Mouse (Mus musculus): ENCODE results near the gene Id3. TPM values are rescaled to one million over a fixed set of nuclear protein-coding genes. Genes with fewer than 3 reads are reported as not detected.
A peak's percentile ranks its signal among the peaks of the same experiment; 100 is the strongest.
"Not testable (repeated sequence)": the region's sequence is repeated elsewhere in the genome, so short reads cannot be mapped to it uniquely, and the experiment has no call there.

Id3 gene
- 108 and 140 TPM in 2 replicates for polyA plus RNA-seq (2014; fragmentation: Nextera tagmentation; extraction: Ambion mirVana)

DNA sequence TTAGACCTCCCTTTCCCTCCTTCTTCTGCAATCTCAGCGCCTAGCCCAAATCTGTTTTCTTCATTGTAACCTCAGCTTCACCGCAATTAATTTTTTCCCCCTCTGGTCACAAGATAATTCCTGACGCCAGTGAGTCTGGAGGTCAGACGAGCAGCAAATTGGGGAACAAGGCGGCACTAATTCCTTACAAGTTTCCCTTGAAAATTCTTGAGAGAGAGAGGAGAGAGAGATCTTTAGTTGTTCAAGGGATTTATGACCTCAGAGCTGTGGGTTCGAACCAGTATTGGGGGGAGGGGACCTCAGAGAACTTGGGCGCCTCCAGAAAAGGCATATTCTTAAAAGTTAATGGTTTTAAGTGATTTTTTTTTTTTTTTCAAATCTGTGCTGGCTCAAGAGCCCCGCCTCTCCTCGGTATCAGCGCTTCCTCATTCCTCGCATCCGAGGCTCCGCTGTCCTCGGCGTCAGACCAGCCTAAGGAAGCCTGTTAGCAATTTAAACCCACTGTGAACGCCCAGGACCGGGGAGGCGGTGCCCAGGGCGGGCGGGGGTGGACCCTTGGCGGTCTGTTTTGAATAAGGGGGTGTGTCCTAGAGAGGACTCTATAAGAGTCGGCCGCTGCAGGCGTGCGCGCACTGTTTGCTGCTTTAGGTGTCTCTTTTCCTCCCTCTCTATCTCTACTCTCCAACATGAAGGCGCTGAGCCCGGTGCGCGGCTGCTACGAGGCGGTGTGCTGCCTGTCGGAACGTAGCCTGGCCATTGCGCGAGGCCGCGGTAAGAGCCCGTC, at the start of gene Id3:
TSS of gene Id3 (plus strand) at position 305 of the 784 bp plus-strand sequence.
- H3K9ac ChIP-seq (replicated peaks; ENCODE audit: low read length): peak within 1 kb of the TSS; percentile 60
- WGBS: under 1% methylated on average over 39 of the region's 39 CpGs
- H3K27ac ChIP-seq (replicated peaks; ENCODE audit: low read depth, low read length): peak within 1 kb of the TSS; percentile 66
- H3K27me3 ChIP-seq (ENCODE audit: control insufficient read depth, insufficient read depth, low read length): peaks cover 18% of the 10 kb centered on the region
- peak within 1 kb of the TSS; percentile 51 for H3K4me3 ChIP-seq (replicated peaks; ENCODE audit: low read depth, low read length)
- peak; percentile 90 for DNase-seq
- no peaks in the 10 kb centered on the region for H3K9me3 ChIP-seq (ENCODE audit: control insufficient read depth, low read length)
- no peaks in the 10 kb centered on the region for H3K36me3 ChIP-seq (ENCODE audit: control insufficient read depth, insufficient read depth, low read length)
- H3K4me1 ChIP-seq (ENCODE audit: control insufficient read depth, insufficient read depth, low read length): peaks cover 49% of the 10 kb centered on the region
- peak within 1 kb of the TSS; percentile 86 for H3K4me2 ChIP-seq (ENCODE audit: low read length)
- peak; percentile 85 for ATAC-seq (ENCODE audit: low FRiP score, low TSS enrichment)

DNA sequence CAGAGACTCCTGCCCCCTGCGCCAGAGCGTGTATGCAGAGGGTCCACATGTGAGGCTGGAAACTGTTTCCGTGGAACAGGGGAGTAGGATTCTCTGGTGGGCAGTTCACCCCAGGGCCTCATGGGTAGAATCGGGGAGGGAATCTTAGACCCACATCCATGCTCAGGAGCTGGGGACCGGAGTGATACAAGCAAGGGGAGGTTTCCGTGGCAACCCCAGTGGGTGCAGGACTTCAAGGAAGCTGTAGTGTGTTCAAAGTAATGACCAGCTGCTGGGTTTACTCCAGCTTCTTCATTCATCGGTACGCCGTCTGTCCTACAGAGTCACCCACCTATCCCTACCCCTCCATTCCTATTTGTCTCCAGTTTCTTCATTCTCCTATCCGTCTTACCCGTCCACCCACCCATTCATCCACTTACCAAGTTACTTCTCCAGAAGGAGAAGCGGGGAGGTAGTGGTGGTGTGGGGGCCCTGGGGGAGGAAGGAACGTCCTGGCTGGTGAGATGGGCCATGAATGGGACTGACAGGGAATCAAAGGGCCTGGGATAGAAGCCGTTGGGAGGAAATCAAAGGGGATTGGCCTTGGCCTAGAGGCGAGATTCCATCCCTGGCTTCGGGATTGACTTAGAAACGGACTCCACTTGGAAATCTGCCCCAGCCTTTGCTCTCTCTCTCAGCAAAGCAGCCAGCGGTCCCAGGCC, 48.6 kb upstream of the Id3 start:
- WGBS: 62% methylated on average over 18 of the region's 18 CpGs
- ATAC-seq (ENCODE audit: low FRiP score, low TSS enrichment) (no peak), DNase-seq (peak; percentile 47)
- H3K27ac ChIP-seq (replicated peaks; ENCODE audit: low read depth, low read length): no peak overlapping the region
- H3K9ac ChIP-seq (replicated peaks; ENCODE audit: low read length): no peak overlapping the region
- H3K27me3 ChIP-seq (ENCODE audit: control insufficient read depth, insufficient read depth, low read length): no peaks in the 10 kb centered on the region
- H3K9me3 ChIP-seq (ENCODE audit: control insufficient read depth, low read length): no peaks in the 10 kb centered on the region
- H3K4me3 ChIP-seq (replicated peaks; ENCODE audit: low read depth, low read length): no peak overlapping the region
- no peaks in the 10 kb centered on the region for H3K36me3 ChIP-seq (ENCODE audit: control insufficient read depth, insufficient read depth, low read length)
- H3K4me2 ChIP-seq (ENCODE audit: low read length): no peak overlapping the region
- no peaks in the 10 kb centered on the region for H3K4me1 ChIP-seq (ENCODE audit: control insufficient read depth, insufficient read depth, low read length)

DNA sequence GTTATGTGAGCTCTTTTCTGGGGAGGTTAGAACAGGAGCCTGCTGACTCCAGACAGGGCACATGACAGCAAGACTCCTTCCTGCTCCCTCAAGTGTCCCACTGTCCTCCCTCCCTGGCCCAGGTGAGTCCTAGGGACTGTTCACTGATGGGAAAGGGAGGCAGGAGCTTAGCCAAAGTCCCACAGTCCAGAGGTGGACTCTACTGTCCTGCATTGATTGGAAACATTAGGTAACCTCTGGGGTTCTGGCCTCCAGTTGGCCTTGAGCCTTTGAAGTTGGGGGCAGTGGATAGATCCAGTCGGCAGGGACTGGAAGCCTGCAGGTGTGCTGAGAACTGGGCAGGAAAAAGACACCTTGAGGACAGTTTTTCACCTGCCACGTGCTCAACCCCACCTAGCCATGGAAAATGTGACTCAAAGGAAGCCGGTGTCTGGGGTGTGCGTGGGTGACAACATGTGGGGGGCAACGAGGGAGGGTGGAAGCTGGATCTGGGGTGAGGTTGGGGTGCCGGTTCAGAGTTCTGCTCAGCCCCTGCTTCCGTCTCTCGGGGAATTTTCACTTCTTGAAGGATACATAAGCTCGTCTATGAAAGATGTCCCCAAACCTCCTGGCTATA, 47.7 kb upstream of the Id3 start:
- no peaks in the 10 kb centered on the region for H3K27me3 ChIP-seq (ENCODE audit: control insufficient read depth, insufficient read depth, low read length)
- H3K9ac ChIP-seq (replicated peaks; ENCODE audit: low read length): no peak overlapping the region
- no peak overlapping the region for H3K4me3 ChIP-seq (replicated peaks; ENCODE audit: low read depth, low read length)
- H3K4me2 ChIP-seq (ENCODE audit: low read length): no peak overlapping the region
- H3K36me3 ChIP-seq (ENCODE audit: control insufficient read depth, insufficient read depth, low read length): no peaks in the 10 kb centered on the region
- H3K27ac ChIP-seq (replicated peaks; ENCODE audit: low read depth, low read length): no peak overlapping the region
- H3K4me1 ChIP-seq (ENCODE audit: control insufficient read depth, insufficient read depth, low read length): no peaks in the 10 kb centered on the region
- no peak for ATAC-seq (ENCODE audit: low FRiP score, low TSS enrichment)
- 86% methylated on average over 9 of the region's 9 CpGs for WGBS
- no peaks in the 10 kb centered on the region for H3K9me3 ChIP-seq (ENCODE audit: control insufficient read depth, low read length)
- no peak for DNase-seq

DNA sequence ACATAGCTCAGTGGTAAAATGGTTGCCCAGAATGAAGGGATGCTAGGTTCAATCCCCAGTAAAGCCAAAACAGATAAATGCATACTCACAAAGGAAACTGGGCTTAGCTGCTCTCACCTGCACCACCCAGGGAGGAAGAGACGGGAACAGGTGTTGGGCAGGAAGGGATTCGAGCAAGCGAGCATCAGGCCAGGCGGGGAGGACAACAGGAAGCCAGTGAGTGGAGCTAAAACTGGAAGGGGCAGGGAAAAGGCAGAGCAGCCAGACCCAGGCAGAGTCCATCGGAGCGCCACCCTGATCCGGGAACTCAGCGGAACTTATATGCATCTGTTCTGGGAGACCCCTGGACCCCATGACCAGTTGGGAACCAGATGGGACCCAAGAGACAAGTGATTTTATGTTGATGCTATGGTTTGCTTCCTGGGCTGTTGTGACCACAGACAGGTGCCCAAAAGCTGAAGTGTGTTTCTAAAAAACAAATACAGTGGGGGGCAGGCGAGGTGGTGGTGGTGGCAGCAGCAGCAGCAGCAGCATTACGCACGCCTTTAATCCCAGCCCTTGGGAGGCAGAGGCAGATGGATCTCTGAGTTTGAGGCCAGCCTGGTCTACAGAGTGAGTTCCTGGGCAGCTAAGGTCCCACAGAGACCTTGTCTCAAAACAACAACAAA, 46.7 kb upstream of the Id3 start:
- ATAC-seq (ENCODE audit: low FRiP score, low TSS enrichment): no peak
- Histone ChIP-seq H3K9me3 (ENCODE audit: control insufficient read depth, low read length) (no peaks in the 10 kb centered on the region), H3K4me1 (ENCODE audit: control insufficient read depth, insufficient read depth, low read length) (no peaks in the 10 kb centered on the region), H3K4me3 (replicated peaks; ENCODE audit: low read depth, low read length) (no peak overlapping the region), H3K9ac (replicated peaks; ENCODE audit: low read length) (no peak overlapping the region), H3K27ac (replicated peaks; ENCODE audit: low read depth, low read length) (no peak overlapping the region), H3K36me3 (ENCODE audit: control insufficient read depth, insufficient read depth, low read length) (no peaks in the 10 kb centered on the region), H3K27me3 (ENCODE audit: control insufficient read depth, insufficient read depth, low read length) (no peaks in the 10 kb centered on the region), H3K4me2 (ENCODE audit: low read length) (no peak overlapping the region)
- 76% methylated on average over 11 of the region's 11 CpGs for WGBS
- no peak for DNase-seq

DNA sequence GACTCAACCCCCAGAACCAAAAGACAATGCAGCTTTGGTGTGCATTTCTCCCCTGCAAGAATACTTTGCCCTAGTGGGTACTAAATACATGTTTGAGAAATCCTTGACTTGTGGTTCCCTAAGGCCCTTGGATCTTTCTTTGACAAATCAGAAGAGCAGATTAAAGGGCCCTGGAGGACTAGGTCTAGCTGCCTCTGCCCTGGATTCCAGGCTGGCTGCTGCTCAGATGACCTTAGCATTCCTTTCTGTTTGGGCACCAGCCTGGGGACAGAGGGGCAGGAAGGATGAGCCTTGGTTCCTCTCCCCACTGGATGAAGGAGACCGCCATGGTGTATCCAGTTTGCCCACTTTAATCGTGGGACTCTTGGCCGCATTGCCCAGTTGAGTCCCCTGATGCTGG, 44.9 kb upstream of the Id3 start:
- Histone ChIP-seq H3K36me3 (ENCODE audit: control insufficient read depth, insufficient read depth, low read length) (no peaks in the 10 kb centered on the region), H3K4me2 (ENCODE audit: low read length) (no peak overlapping the region), H3K9ac (replicated peaks; ENCODE audit: low read length) (no peak overlapping the region), H3K27me3 (ENCODE audit: control insufficient read depth, insufficient read depth, low read length) (peaks cover 1% of the 10 kb centered on the region; the same call in 1 of the 2 replicates), H3K4me1 (ENCODE audit: control insufficient read depth, insufficient read depth, low read length) (no peaks in the 10 kb centered on the region), H3K9me3 (ENCODE audit: control insufficient read depth, low read length) (no peaks in the 10 kb centered on the region), H3K27ac (replicated peaks; ENCODE audit: low read depth, low read length) (no peak overlapping the region), H3K4me3 (replicated peaks; ENCODE audit: low read depth, low read length) (no peak overlapping the region)
- DNase-seq: no peak
- 98% methylated on average over 3 of the region's 3 CpGs for WGBS
- no peak for ATAC-seq (ENCODE audit: low FRiP score, low TSS enrichment)

DNA sequence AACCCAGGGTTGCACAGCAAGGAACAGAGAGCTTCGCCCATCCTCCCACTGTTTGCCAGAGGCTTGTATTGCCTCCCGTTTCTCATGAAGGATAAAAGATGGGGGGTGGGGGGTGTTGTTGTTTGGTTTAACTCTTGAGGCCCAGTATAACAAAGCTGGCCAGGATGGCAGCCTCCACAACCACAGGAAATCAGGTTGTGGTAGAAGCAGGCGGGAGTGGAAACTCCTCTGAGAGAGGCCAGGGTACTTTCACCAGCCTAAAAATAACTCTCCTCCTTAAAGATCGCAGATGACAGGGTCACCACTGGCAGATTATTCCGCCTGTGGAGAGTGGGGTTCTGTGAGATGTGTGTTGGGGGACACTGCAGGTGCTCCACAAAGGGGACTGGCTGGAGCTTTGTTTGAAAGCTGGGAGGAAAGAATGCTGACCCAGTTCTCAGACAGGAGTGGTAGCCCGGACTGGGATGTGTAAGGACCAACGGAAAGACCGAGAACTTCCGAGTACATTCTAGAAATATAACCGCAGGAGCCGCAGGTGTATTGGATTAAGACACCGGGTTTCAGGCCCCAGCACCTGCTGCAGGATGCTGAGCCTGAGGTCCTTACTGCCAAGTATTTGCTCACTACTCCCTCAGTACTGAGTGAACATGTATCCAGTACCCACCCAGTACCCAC, 42.8 kb upstream of the Id3 start:
- ATAC-seq (ENCODE audit: low FRiP score, low TSS enrichment) (no peak), DNase-seq (no peak)
- Histone ChIP-seq H3K9ac (replicated peaks; ENCODE audit: low read length) (no peak overlapping the region), H3K4me1 (ENCODE audit: control insufficient read depth, insufficient read depth, low read length) (peaks cover 7% of the 10 kb centered on the region), H3K9me3 (ENCODE audit: control insufficient read depth, low read length) (no peaks in the 10 kb centered on the region), H3K36me3 (ENCODE audit: control insufficient read depth, insufficient read depth, low read length) (no peaks in the 10 kb centered on the region), H3K4me3 (replicated peaks; ENCODE audit: low read depth, low read length) (no peak overlapping the region), H3K27ac (replicated peaks; ENCODE audit: low read depth, low read length) (no peak overlapping the region), H3K27me3 (ENCODE audit: control insufficient read depth, insufficient read depth, low read length) (peaks cover 8% of the 10 kb centered on the region; the same call in 1 of the 2 replicates), H3K4me2 (ENCODE audit: low read length) (no peak overlapping the region)
- WGBS: 77% methylated on average over 12 of the region's 12 CpGs

DNA sequence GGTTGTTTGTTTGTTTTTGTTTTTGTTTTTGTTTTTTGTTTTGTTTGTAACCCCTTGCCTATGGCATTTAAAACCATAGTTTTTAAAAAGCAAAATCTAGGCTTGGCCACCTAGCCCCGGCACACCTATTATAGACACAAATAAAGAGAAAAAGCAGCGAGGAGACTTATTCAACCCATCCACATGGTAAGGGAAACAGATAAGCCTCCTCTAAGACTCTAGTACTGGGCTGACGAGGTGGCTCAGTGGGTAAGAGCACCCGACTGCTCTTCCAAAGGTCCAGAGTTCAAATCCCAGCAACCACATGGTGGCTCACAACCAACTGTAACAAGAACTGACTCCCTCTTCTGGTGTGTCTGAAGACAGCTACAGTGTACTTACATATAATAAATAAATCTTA, 41.5 kb upstream of the Id3 start:
- H3K27ac ChIP-seq (replicated peaks; ENCODE audit: low read depth, low read length); H3K4me2 ChIP-seq (ENCODE audit: low read length); H3K4me3 ChIP-seq (replicated peaks; ENCODE audit: low read depth, low read length); H3K4me1 ChIP-seq (ENCODE audit: control insufficient read depth, insufficient read depth, low read length); H3K36me3 ChIP-seq (ENCODE audit: control insufficient read depth, insufficient read depth, low read length); DNase-seq; H3K9ac ChIP-seq (replicated peaks; ENCODE audit: low read length); ATAC-seq (ENCODE audit: low FRiP score, low TSS enrichment); H3K9me3 ChIP-seq (ENCODE audit: control insufficient read depth, low read length): not testable (repeated sequence)
- peaks cover 12% of the 10 kb centered on the region; the same call in 1 of the 2 replicates for H3K27me3 ChIP-seq (ENCODE audit: control insufficient read depth, insufficient read depth, low read length)
- WGBS: 87% methylated on average over 4 of the region's 4 CpGs

All from midbrain, embryonic 14.5 days (tissue).